Mouse (Mus musculus): Measurements from ENCODE around the gene Gm17949.

Gene Gm17949

DNA sequence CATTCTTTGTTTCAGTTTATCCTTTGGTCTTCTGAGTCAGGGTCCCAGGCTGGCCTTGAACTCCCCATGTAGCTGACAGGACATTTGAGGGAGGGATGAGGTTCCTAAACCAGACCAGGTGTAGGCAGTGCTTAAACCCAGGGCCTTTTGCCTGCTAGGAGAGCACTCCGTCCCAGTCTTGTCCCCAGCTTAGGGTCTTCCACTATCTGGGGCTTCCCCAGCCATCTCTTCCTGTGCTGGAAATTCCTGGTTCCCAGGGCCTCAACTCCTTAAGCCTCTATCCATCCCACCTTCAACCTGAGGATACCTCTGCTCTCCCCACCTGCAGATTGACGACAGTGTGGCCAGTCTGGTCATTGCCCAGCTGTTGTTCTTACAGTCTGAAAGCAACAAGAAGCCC lies 20.3 kb upstream of the Gm17949 start:
- no peak for DNase-seq

- no peak for DNase-seq
These were observed 16.2 kb upstream of the Gm17949 start for GRCm38 (mm10) chr17:56995046-56995445.

GRCm38 (mm10) chr17:56996506-56996905 lies 14.8 kb upstream of the Gm17949 start:
- DNase-seq, result no peak

GRCm38 (mm10) chr17:56997029-56997667 lies 14.1 kb upstream of the Gm17949 start, which contains the start of gene Alkbh7:
Gene Alkbh7, plus strand, starts transcription at chr17:56997339.
- peak; percentile 99 for DNase-seq

- DNase-seq, result no peak
These were observed 11.9 kb upstream of the Gm17949 start for GRCm38 (mm10) chr17:56999414-56999813.

DNA sequence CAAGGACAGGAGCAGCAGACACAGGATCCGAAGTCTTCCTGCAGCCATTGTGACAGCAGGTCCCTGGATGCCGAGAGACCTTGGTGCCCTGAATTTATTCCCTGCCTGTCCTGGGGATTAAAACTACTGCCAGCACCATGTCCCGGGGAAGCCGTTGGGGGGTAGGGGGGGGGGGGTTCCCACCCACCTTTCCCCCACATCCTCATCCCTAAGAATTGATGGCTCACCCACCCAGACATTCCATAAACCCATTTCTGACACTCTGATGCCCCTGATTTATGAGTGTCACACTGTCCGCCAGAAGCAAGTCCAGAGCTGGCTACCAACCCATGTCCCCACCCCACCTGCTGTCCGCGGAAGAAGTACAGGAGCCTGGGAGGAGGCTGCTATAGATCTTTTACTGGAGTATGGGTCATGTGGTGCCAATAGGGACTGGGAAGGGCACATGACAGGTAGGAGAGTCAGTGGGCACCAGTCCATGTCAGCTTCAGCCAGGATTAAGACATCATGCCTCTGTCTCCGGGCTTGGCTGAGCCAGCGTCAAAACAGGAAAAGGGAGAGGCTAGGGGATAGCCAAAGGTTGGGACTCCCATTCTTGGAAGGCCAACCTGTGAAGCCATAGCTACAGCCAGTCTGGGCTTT lies 11.2 kb upstream of the Gm17949 start, which contains the start of gene Pspn:
TSS of gene Pspn (minus strand) at position 51 of the 642 bp plus-strand sequence.
- no peak for DNase-seq

DNA sequence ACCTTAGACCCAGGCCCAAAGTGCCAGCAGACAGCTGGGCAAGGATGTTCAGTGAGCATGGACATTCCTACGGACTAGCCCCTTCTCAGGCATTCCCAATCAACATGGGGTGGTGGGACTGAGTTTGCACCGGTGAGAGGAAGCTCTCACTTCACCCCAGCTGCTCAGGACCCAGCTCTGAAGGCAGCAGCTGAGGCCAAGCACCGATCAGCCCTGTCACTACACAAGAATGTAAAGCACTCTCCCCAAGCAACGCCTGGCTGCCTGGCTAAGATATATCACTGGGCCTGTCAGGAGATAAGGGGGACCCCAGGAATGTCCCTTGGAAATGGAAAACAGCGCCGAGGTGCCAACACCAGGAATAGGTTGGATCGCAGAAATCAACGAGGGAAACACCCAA lies 10.0 kb upstream of the Gm17949 start:
- no peak for DNase-seq

- DNase-seq, result no peak
These were observed 7.3 kb upstream of the Gm17949 start for GRCm38 (mm10) chr17:57003994-57004393.

DNA sequence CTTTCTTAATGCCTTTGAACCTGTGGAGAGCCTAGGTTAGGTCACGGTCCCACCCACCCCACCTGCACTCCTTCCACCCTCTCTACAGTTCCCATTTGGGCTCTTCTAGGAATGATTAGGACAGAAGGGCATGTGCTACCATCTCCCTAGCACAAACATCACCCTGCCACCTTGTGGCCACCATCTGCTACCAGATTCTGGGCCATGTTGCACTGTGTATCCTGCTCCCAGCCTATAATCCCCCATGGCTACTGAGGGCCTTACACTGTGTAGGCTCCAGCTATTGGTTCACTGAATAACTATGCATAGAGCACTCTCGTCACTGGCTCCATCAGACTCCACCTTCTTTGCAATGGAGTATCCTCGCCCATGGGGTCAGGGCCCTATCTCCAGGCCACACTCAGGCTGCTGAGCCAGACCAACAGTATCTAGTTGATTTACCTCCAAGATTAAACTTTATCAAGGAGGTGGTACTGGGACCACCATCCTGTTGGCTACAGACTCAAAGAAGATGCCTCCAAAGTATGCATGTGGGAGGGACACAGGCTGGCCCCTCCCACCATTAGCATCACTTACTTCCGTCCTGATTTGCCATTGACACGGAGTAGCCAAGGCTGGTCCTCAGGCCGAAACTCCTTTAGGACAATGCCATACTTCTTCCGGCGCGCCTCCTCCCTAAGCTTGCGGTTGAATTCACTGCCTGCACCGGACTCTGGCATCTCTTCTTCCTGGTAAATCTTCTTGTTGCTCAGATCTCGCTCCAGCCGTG lies 3.9 kb upstream of the Gm17949 start:
- DNase-seq, result no peak

DNA sequence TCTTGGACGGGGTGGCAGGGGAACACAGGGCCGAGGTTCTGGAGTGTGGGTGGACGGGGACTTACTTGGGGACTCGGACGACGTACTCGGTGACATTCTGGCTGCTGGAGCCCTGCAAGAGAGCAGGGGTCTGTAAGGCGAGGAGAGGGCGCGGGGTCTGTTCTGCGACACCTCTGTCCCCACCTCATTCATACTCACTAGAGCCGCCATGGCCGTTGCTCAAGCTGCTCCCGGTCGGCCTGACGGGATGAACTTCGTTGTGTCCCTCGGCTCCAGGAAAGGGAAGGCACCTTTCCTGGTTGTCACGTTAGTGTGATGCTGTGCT lies 396 bp upstream of the Gm17949 start:
- DNase-seq, result no peak

DNA sequence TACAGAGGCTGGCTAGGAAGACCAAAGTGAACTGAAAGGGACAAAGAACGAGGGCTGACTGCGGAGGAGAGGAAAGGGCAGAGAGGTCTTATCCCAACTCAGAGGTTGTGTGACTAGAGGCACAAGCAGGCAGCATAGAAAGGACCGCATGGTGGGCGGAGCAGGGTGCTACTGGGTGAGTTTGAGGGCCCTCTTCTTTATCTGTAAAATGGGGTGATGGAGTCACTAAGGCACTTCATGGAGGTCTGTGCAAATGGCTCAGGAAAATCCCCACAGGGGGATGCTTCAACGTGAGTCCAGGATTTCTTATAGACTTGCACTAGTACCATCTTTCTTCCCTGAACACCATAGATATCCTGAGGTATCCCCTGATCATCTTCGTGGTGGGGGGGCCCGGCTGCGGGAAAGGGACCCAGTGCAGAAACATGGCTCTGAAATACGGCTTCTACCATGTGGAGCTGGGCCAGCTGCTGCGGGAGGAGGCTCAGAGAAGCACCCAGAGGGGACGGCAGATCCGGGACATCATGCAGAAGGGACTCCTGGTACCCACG lies 1.1 kb downstream of the Gm17949 start:
- DNase-seq, result no peak

GRCm38 (mm10) chr17:57019693-57020092 lies 8.4 kb downstream of the Gm17949 start:
- DNase-seq, result no peak

DNA sequence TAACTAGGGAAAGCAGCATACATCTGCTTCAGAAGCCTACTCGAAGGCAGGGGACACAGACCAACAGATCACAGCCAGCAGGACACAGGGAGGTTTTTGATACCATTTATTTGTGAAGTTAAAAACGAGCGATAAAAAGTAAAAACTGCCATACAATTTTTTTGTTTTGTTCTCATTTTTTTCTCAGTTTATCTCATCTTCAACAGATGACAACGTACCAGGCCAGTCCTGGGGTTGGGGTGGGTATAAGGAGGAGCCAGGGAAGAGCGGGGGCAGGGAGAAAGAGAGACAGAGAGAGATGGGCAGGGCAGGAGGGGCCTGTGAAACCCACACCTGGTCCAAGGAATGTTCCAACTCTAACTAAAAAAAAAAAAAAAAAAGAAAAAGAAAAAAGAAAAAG lies 9.7 kb downstream of the Gm17949 start:
- no peak for DNase-seq

DNA sequence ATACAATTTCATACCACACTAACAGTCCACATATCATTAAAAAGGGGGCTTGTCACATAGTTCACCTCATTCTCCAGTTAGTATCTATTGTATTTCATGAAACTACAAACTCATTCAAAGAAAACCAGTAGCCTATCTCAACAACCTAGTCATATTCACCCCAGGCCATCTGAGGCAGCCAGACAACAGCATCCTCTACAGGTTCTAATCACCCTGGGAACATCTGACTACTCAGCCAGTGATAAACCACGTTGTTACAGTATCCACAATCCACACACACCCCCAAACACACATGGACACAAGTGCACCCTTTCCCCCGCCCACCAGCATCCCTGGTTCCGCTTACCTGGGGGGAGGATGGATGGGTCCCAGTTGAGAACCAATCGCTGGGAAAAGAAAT lies 16.2 kb downstream of the Gm17949 start:
- no peak for DNase-seq

GRCm38 (mm10) chr17:57029691-57030090 lies 18.4 kb downstream of the Gm17949 start:
- DNase-seq, result no peak

GRCm38 (mm10) chr17:57030931-57031660 lies 19.8 kb downstream of the Gm17949 start, which contains the start of gene Khsrp:
Gene Khsrp, minus strand, starts transcription at chr17:57031522.
- peak; percentile 19 to 20 for DNase-seq

GRCm38 (mm10) chr17:57031661-57032420 lies 20.6 kb downstream of the Gm17949 start:
- peak; percentile 100 for DNase-seq

DNA sequence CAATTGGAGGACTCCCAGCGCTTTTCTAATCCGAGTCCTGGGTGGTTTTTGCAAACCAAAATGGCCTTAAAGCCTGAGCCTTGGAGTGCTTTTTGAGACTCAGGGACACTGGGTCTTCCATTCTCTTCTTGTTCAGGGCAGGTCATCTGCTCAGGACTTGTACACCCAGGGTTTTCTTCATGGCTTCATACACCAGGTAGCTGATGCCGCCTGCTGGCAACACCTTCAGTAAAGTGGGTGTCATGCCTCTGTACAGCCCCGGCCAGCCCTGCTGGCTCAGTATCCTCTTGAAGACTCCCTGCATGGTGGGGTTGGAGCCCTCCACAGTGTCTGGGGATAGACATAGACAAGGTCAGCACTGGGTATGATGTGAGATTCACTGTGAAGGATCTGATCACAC lies 21.6 kb downstream of the Gm17949 start:
- no peak for DNase-seq

DNA sequence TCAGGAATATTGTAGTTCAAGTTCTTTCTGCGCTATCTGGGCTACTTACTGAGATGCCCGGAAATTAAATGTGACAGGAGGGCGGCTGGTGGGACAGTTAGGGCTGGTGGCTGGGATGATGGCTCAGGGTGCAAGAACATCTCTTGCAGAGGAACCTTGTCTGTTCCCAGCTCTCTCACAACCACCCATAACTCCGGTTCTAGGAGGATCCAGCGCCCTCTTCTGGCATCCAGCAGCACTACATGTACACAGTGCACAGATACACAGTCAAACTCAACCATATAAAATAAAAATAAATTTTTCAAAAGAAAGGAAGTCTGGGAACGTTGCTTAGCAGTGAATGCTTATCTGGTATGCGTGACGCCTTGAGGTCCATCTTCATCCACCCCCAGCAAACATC lies 27.7 kb downstream of the Gm17949 start:
- no peak for DNase-seq

GRCm38 (mm10) chr17:57041554-57041953 lies 30.3 kb downstream of the Gm17949 start, which contains the start of gene Slc25a41:
Gene Slc25a41, minus strand, starts transcription at chr17:57041654.
- no peak for DNase-seq

DNA sequence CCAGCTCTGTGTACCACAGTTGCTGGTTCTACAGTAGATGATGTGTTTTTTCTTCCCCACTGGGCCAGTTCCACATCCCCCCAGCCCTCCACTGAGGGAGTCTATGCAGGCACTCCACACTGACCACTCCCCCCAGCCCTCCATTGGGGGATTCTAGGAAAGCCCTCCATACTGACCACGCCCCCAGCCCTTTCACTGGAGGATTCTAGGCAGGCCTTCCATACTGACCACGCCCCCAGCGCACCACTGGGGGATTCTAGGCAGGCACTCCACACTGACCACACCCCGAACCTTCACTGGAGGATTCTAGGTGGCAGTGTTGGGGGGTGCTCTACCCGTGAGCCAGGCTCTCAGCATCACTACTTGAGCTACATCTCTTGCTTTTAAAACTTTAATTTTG lies 36.1 kb downstream of the Gm17949 start:
- DNase-seq, result peak in 1 of 2 experiments; percentile 37

- DNase-seq, result no peak
These were observed 37.5 kb downstream of the Gm17949 start for GRCm38 (mm10) chr17:57048816-57049215.

Measured in lung, adult 18-20 months (tissue).